Mouse (Mus musculus): ENCODE data around the gene Nap1l2. TPM values are rescaled to one million over a fixed set of nuclear protein-coding genes. Genes with fewer than 3 reads are reported as not detected.
"Not testable (repeated sequence)": the region's sequence is repeated elsewhere in the genome, so short reads cannot be mapped to it uniquely, and the experiment has no call there.

Gene Nap1l2
- 3.5 and 4.1 TPM in 2 replicates for polyA plus RNA-seq (2016; fragmentation: Nextera tagmentation; extraction: Ambion mirVana)

- H3K27me3 ChIP-seq, result peaks cover 26% of the 10 kb centered on the region
- ATAC-seq (ENCODE audit: insufficient number of reproducible peaks, insufficient read depth, low FRiP score, low TSS enrichment, low read depth), result no peak
Observed at GRCm38 (mm10) chrX:103186431-103186786, at the start of gene Nap1l2. Gene Nap1l2 (minus strand): TSS chrX:103186640.

GRCm38 (mm10) chrX:103215251-103215650 is 28.8 kb upstream of the Nap1l2 start:
- Histone ChIP-seq H3K27me3 (peaks cover 23% of the 10 kb centered on the region), H3K27ac (no peak overlapping the region), H3K36me3 (no peaks in the 10 kb centered on the region), H3K9ac (replicated peaks) (no peak overlapping the region), H3K4me2 (no peak overlapping the region), H3K4me1 (replicated peaks) (no peaks in the 10 kb centered on the region), H3K4me3 (replicated peaks) (no peak overlapping the region), H3K9me3 (no peaks in the 10 kb centered on the region)
- no peak for ATAC-seq (ENCODE audit: insufficient number of reproducible peaks, insufficient read depth, low FRiP score, low TSS enrichment, low read depth)
- 77% methylated on average over 4 of the region's 4 CpGs for WGBS

More at GRCm38 (mm10) chrX:103186431-103186786, at the start of gene Nap1l2:
- WGBS, result 8% methylated on average over 13 of the region's 13 CpGs
- Histone ChIP-seq H3K36me3 (no peaks in the 10 kb centered on the region), H3K4me2 (peak within 1 kb of the TSS; percentile 60), H3K4me3 (replicated peaks) (peak within 1 kb of the TSS; percentile 43), H3K9me3 (no peaks in the 10 kb centered on the region), H3K4me1 (replicated peaks) (no peaks in the 10 kb centered on the region), H3K9ac (replicated peaks) (no peak within 1 kb of the TSS; the same call in 1 of the 2 replicates), H3K27ac (no peak within 1 kb of the TSS)

GRCm38 (mm10) chrX:103186829-103187228 is 389 bp upstream of the Nap1l2 start:
- 28% methylated on average over 1 of the region's 1 CpGs for WGBS
- H3K4me1 ChIP-seq (replicated peaks), result no peaks in the 10 kb centered on the region
- no peaks in the 10 kb centered on the region for H3K36me3 ChIP-seq
- H3K4me3 ChIP-seq (replicated peaks), result peak overlapping the region; percentile 43; the same call in 1 of the 2 replicates
- peaks cover 26% of the 10 kb centered on the region for H3K27me3 ChIP-seq
- H3K4me2 ChIP-seq, result peak overlapping the region; percentile 60
- no peak for ATAC-seq (ENCODE audit: insufficient number of reproducible peaks, insufficient read depth, low FRiP score, low TSS enrichment, low read depth)
- H3K9me3 ChIP-seq, result no peaks in the 10 kb centered on the region
- H3K27ac ChIP-seq, result no peak overlapping the region
- H3K9ac ChIP-seq (replicated peaks), result no peak overlapping the region

GRCm38 (mm10) chrX:103185781-103186430 is 534 bp downstream of the Nap1l2 start:
- Histone ChIP-seq H3K4me1 (replicated peaks) (no peaks in the 10 kb centered on the region), H3K36me3 (no peaks in the 10 kb centered on the region), H3K27ac (no peak overlapping the region), H3K4me3 (replicated peaks) (peak overlapping the region; percentile 43), H3K4me2 (peak overlapping the region; percentile 60), H3K9ac (replicated peaks) (no peak overlapping the region; the same call in 1 of the 2 replicates), H3K27me3 (peaks cover 30% of the 10 kb centered on the region), H3K9me3 (no peaks in the 10 kb centered on the region)
- no peak for ATAC-seq (ENCODE audit: insufficient number of reproducible peaks, insufficient read depth, low FRiP score, low TSS enrichment, low read depth)
- WGBS, result 15% methylated on average over 20 of the region's 20 CpGs

GRCm38 (mm10) chrX:103183536-103183935 is 2.9 kb downstream of the Nap1l2 start:
- no peaks in the 10 kb centered on the region for H3K4me1 ChIP-seq (replicated peaks)

GRCm38 (mm10) chrX:103179771-103180558 is 6.5 kb downstream of the Nap1l2 start:
- no peak overlapping the region for H3K9ac ChIP-seq (replicated peaks)
- H3K4me2 ChIP-seq, result no peak overlapping the region
- ATAC-seq (ENCODE audit: insufficient number of reproducible peaks, insufficient read depth, low FRiP score, low TSS enrichment, low read depth), result no peak
- no peaks in the 10 kb centered on the region for H3K4me1 ChIP-seq (replicated peaks)
- H3K27me3 ChIP-seq, result peaks cover 13% of the 10 kb centered on the region
- 75% methylated on average over 4 of the region's 4 CpGs for WGBS
- H3K9me3 ChIP-seq, result no peaks in the 10 kb centered on the region
- H3K4me3 ChIP-seq (replicated peaks), result no peak overlapping the region
- H3K27ac ChIP-seq, result no peak overlapping the region
- no peaks in the 10 kb centered on the region for H3K36me3 ChIP-seq

More at GRCm38 (mm10) chrX:103183536-103183935, 2.9 kb downstream of the Nap1l2 start:
- no peak for ATAC-seq (ENCODE audit: insufficient number of reproducible peaks, insufficient read depth, low FRiP score, low TSS enrichment, low read depth)
- H3K9ac ChIP-seq (replicated peaks), result no peak overlapping the region
- H3K36me3 ChIP-seq, result no peaks in the 10 kb centered on the region
- no peak overlapping the region for H3K4me2 ChIP-seq
- peaks cover 34% of the 10 kb centered on the region for H3K27me3 ChIP-seq
- H3K9me3 ChIP-seq, result no peaks in the 10 kb centered on the region
- no peak overlapping the region for H3K27ac ChIP-seq
- H3K4me3 ChIP-seq (replicated peaks), result no peak overlapping the region

- not testable (repeated sequence) for H3K4me1 ChIP-seq (replicated peaks); H3K9me3 ChIP-seq; H3K27ac ChIP-seq; H3K9ac ChIP-seq (replicated peaks); H3K36me3 ChIP-seq
- WGBS, result 31% methylated on average over 46 of the region's 83 CpGs
- peak; percentile 87 for ATAC-seq (ENCODE audit: insufficient number of reproducible peaks, insufficient read depth, low FRiP score, low TSS enrichment, low read depth)
- peaks cover 27% of the 10 kb centered on the region for H3K27me3 ChIP-seq
- H3K4me2 ChIP-seq, result peak overlapping the region; percentile 40
- peak overlapping the region; percentile 33 for H3K4me3 ChIP-seq (replicated peaks)
Observed at GRCm38 (mm10) chrX:103164948-103165605, 21.4 kb downstream of the Nap1l2 start.

GRCm38 (mm10) chrX:103156134-103156533 is 30.3 kb downstream of the Nap1l2 start:
- Histone ChIP-seq H3K4me2 (no peak overlapping the region), H3K9ac (replicated peaks) (no peak overlapping the region), H3K27ac (no peak overlapping the region), H3K27me3 (peaks cover 43% of the 10 kb centered on the region), H3K9me3 (no peaks in the 10 kb centered on the region), H3K4me3 (replicated peaks) (no peak overlapping the region), H3K4me1 (replicated peaks) (no peaks in the 10 kb centered on the region), H3K36me3 (no peaks in the 10 kb centered on the region)
- WGBS, result 53% methylated on average over 1 of the region's 1 CpGs
- no peak for ATAC-seq (ENCODE audit: insufficient number of reproducible peaks, insufficient read depth, low FRiP score, low TSS enrichment, low read depth)

GRCm38 (mm10) chrX:103138549-103138948 is 47.9 kb downstream of the Nap1l2 start:
- 81% methylated on average over 3 of the region's 3 CpGs for WGBS
- no peaks in the 10 kb centered on the region for H3K36me3 ChIP-seq
- no peak overlapping the region for H3K27ac ChIP-seq
- H3K4me3 ChIP-seq (replicated peaks), result no peak overlapping the region
- no peaks in the 10 kb centered on the region for H3K9me3 ChIP-seq
- H3K4me1 ChIP-seq (replicated peaks), result no peaks in the 10 kb centered on the region
- H3K9ac ChIP-seq (replicated peaks), result no peak overlapping the region
- ATAC-seq (ENCODE audit: insufficient number of reproducible peaks, insufficient read depth, low FRiP score, low TSS enrichment, low read depth), result no peak
- no peak overlapping the region for H3K4me2 ChIP-seq
- peaks cover 7% of the 10 kb centered on the region for H3K27me3 ChIP-seq

Data from limb, embryonic 12.5 days (tissue).